Mouse (Mus musculus) limb, embryonic 13.5 days (tissue): ENCODE results near the gene Mgat5b. TPM values are rescaled to one million over a fixed set of nuclear protein-coding genes. Genes with fewer than 3 reads are reported as not detected.
A peak's percentile ranks its signal among the peaks of the same experiment; 100 is the strongest.

Experiments used
- ATAC-seq: fragments of 200-750 bp; cut with Nextera tagmentation; 2 replicates; pipeline ENCODE4 v1.8.0; 2017; ENCODE audit warnings: low read depth, moderate number of reproducible peaks, moderate TSS enrichment; ENCODE audit not compliant: low FRiP score
- H3K27ac ChIP-seq: fragments of 300-500 bp; sonication (generic); 2 replicates; pipeline ENCODE4 v1.5.1; 2015; ENCODE audit warnings: inconsistent platforms, mild to moderate bottlenecking, moderate library complexity
- H3K27me3 ChIP-seq: fragments of 300-500 bp; sonication (generic); 2 replicates; pipeline ENCODE4 v1.6.1; 2015; ENCODE audit warnings: mild to moderate bottlenecking, inconsistent platforms
- H3K36me3 ChIP-seq: fragments of 300-500 bp; sonication (generic); 2 replicates; pipeline ENCODE4 v1.6.1; 2015; ENCODE audit warnings: inconsistent platforms, mild to moderate bottlenecking, moderate library complexity
- H3K4me1 ChIP-seq: fragments of 300-500 bp; sonication (generic); 2 replicates; pipeline ENCODE4 v1.6.1; 2015; ENCODE audit warnings: inconsistent platforms
- H3K4me2 ChIP-seq: fragments of 300-500 bp; sonication (generic); replicated peaks from 2 replicates; pipeline ENCODE4 v1.6.1; 2015; ENCODE audit warnings: inconsistent platforms, mild to moderate bottlenecking, moderate library complexity
- H3K4me3 ChIP-seq: fragments of 300-500 bp; sonication (generic); 2 replicates; pipeline ENCODE4 v1.5.1; 2015; ENCODE audit warnings: moderate library complexity, mild to moderate bottlenecking, inconsistent platforms
- H3K9ac ChIP-seq: fragments of 300-500 bp; sonication (generic); 2 replicates; pipeline ENCODE4 v1.6.1; 2015; ENCODE audit warnings: mild to moderate bottlenecking, inconsistent platforms
- H3K9me3 ChIP-seq: fragments of 300-500 bp; sonication (generic); 2 replicates; pipeline ENCODE4 v1.6.1; 2016; ENCODE audit warnings: inconsistent platforms
- WGBS: fragments of 180-500 bp; shearing (Covaris S2); methylation state at CpG from one replicate; pipeline ENCODE4 v1.1.7; 2015; 5-methylcytosine and 5-hydroxymethylcytosine counted together
- polyA plus RNA-seq: library from polyadenylated mRNA; unstranded; fragments of >200 nt; fragmentation: Nextera tagmentation; extraction: Ambion mirVana; gene quantifications from 2 replicates; pipeline ENCODE4 v1.2.1, GENCODE M21; 2015

The Mgat5b gene
- polyA plus RNA-seq, 1 experiment from 2014 or later, result 1.7 TPM

GRCm38 (mm10) chr11:116990231-116990630 lies 71.6 kb downstream of the Mgat5b start:
- H3K27me3 ChIP-seq, result peaks cover 28% of the 10 kb centered on the region
- no peak overlapping the region for H3K4me2 ChIP-seq
- H3K27ac ChIP-seq, result no peak overlapping the region
- H3K4me1 ChIP-seq, result peaks cover 7% of the 10 kb centered on the region
- no peak for ATAC-seq
- 62% methylated on average over 7 of the region's 7 CpGs for WGBS
- no peak overlapping the region for H3K4me3 ChIP-seq
- H3K9ac ChIP-seq, result no peak overlapping the region
- no peaks in the 10 kb centered on the region for H3K9me3 ChIP-seq
- no peaks in the 10 kb centered on the region for H3K36me3 ChIP-seq

- no peak overlapping the region for H3K4me3 ChIP-seq
- ATAC-seq, result no peak
- H3K27ac ChIP-seq, result no peak overlapping the region
- H3K9me3 ChIP-seq, result no peaks in the 10 kb centered on the region
- WGBS, result 59% methylated on average over 8 of the region's 8 CpGs
- H3K9ac ChIP-seq, result no peak overlapping the region
- H3K27me3 ChIP-seq, result peaks cover 37% of the 10 kb centered on the region
- H3K4me2 ChIP-seq, result no peak overlapping the region
- no peaks in the 10 kb centered on the region for H3K36me3 ChIP-seq
- H3K4me1 ChIP-seq, result peaks cover 7% of the 10 kb centered on the region
These were observed 72.7 kb downstream of the Mgat5b start for GRCm38 (mm10) chr11:116991410-116991809.

- Histone ChIP-seq H3K27me3 (peaks cover 42% of the 10 kb centered on the region), H3K4me2 (no peak overlapping the region), H3K4me3 (no peak overlapping the region), H3K4me1 (peaks cover 7% of the 10 kb centered on the region), H3K9me3 (no peaks in the 10 kb centered on the region), H3K9ac (no peak overlapping the region), H3K27ac (no peak overlapping the region), H3K36me3 (no peaks in the 10 kb centered on the region)
- WGBS, result 58% methylated on average over 6 of the region's 6 CpGs
- ATAC-seq, result no peak
These were observed 73.3 kb downstream of the Mgat5b start for GRCm38 (mm10) chr11:116991964-116992363.

GRCm38 (mm10) chr11:116994095-116994582 lies 75.5 kb downstream of the Mgat5b start:
- H3K4me1 ChIP-seq, result no peaks in the 10 kb centered on the region
- H3K27ac ChIP-seq, result no peak overlapping the region
- H3K4me3 ChIP-seq, result 0 out of 2 replicates have a peak overlapping the region, but pooled peaks have one; percentile 4
- ATAC-seq, result no peak
- H3K9ac ChIP-seq, result no peak overlapping the region
- peaks cover 47% of the 10 kb centered on the region for H3K27me3 ChIP-seq
- no peaks in the 10 kb centered on the region for H3K9me3 ChIP-seq
- H3K4me2 ChIP-seq, result peak overlapping the region; percentile 41
- no peaks in the 10 kb centered on the region for H3K36me3 ChIP-seq
- WGBS, result 4% methylated on average over 18 of the region's 18 CpGs

- Histone ChIP-seq H3K36me3 (no peaks in the 10 kb centered on the region), H3K27me3 (peaks cover 51% of the 10 kb centered on the region), H3K4me2 (no peak overlapping the region), H3K4me3 (no peak overlapping the region), H3K9ac (no peak overlapping the region), H3K9me3 (no peaks in the 10 kb centered on the region), H3K4me1 (no peaks in the 10 kb centered on the region), H3K27ac (no peak overlapping the region)
- no peak for ATAC-seq
- WGBS, result 33% methylated on average over 3 of the region's 3 CpGs
These were observed 78.3 kb downstream of the Mgat5b start for GRCm38 (mm10) chr11:116996976-116997375.

GRCm38 (mm10) chr11:116998935-116999334 lies 80.3 kb downstream of the Mgat5b start:
- Histone ChIP-seq H3K4me1 (peaks cover 9% of the 10 kb centered on the region), H3K4me3 (no peak overlapping the region), H3K9ac (no peak overlapping the region), H3K4me2 (no peak overlapping the region), H3K27ac (no peak overlapping the region), H3K36me3 (no peaks in the 10 kb centered on the region), H3K27me3 (peaks cover 48% of the 10 kb centered on the region), H3K9me3 (no peaks in the 10 kb centered on the region)
- 91% methylated on average over 5 of the region's 5 CpGs for WGBS
- no peak for ATAC-seq

GRCm38 (mm10) chr11:117000219-117000618 lies 81.6 kb downstream of the Mgat5b start:
- H3K27ac ChIP-seq, result no peak overlapping the region
- H3K9me3 ChIP-seq, result no peaks in the 10 kb centered on the region
- H3K36me3 ChIP-seq, result no peaks in the 10 kb centered on the region
- no peak overlapping the region for H3K9ac ChIP-seq
- H3K4me3 ChIP-seq, result no peak overlapping the region
- peaks cover 19% of the 10 kb centered on the region for H3K4me1 ChIP-seq
- WGBS, result 16% methylated on average over 3 of the region's 3 CpGs
- peaks cover 45% of the 10 kb centered on the region for H3K27me3 ChIP-seq
- H3K4me2 ChIP-seq, result no peak overlapping the region
- ATAC-seq, result no peak

GRCm38 (mm10) chr11:117001789-117002188 lies 83.1 kb downstream of the Mgat5b start:
- no peaks in the 10 kb centered on the region for H3K36me3 ChIP-seq
- WGBS, result 47% methylated on average over 4 of the region's 4 CpGs
- H3K27me3 ChIP-seq, result peaks cover 44% of the 10 kb centered on the region
- H3K4me2 ChIP-seq, result no peak overlapping the region
- no peak overlapping the region for H3K4me3 ChIP-seq
- H3K9ac ChIP-seq, result no peak overlapping the region
- no peaks in the 10 kb centered on the region for H3K9me3 ChIP-seq
- no peak overlapping the region for H3K27ac ChIP-seq
- H3K4me1 ChIP-seq, result peaks cover 19% of the 10 kb centered on the region
- no peak for ATAC-seq

- H3K4me2 ChIP-seq, result no peak overlapping the region
- no peak overlapping the region for H3K9ac ChIP-seq
- 59% methylated on average over 9 of the region's 9 CpGs for WGBS
- H3K4me3 ChIP-seq, result no peak overlapping the region
- no peak for ATAC-seq
- peaks cover 27% of the 10 kb centered on the region for H3K4me1 ChIP-seq
- no peaks in the 10 kb centered on the region for H3K9me3 ChIP-seq
- no peaks in the 10 kb centered on the region for H3K36me3 ChIP-seq
- H3K27me3 ChIP-seq, result peaks cover 38% of the 10 kb centered on the region
- no peak overlapping the region for H3K27ac ChIP-seq
These were observed 84.8 kb downstream of the Mgat5b start for GRCm38 (mm10) chr11:117003503-117003902.

- Histone ChIP-seq H3K4me1 (peaks cover 28% of the 10 kb centered on the region), H3K9me3 (no peaks in the 10 kb centered on the region), H3K9ac (no peak overlapping the region), H3K36me3 (no peaks in the 10 kb centered on the region), H3K4me3 (no peak overlapping the region), H3K4me2 (no peak overlapping the region), H3K27ac (no peak overlapping the region), H3K27me3 (peaks cover 38% of the 10 kb centered on the region)
- ATAC-seq, result no peak
- 16% methylated on average over 9 of the region's 9 CpGs for WGBS
These were observed 85.6 kb downstream of the Mgat5b start for GRCm38 (mm10) chr11:117004277-117004676.

- Histone ChIP-seq H3K4me1 (peaks cover 22% of the 10 kb centered on the region), H3K27me3 (peaks cover 4% of the 10 kb centered on the region; the same call in 1 of the 2 replicates), H3K9ac (no peak overlapping the region), H3K9me3 (no peaks in the 10 kb centered on the region), H3K4me3 (no peak overlapping the region), H3K4me2 (no peak overlapping the region), H3K36me3 (no peaks in the 10 kb centered on the region), H3K27ac (no peak overlapping the region)
- no peak; the same call in 1 of the 2 replicates for ATAC-seq
- 38% methylated on average over 4 of the region's 4 CpGs for WGBS
These were observed 98.8 kb downstream of the Mgat5b start for GRCm38 (mm10) chr11:117017462-117017861.

- Histone ChIP-seq H3K27ac (no peak overlapping the region), H3K4me2 (peak overlapping the region; percentile 50), H3K9ac (0 out of 2 replicates have a peak overlapping the region, but pooled peaks have one; percentile 4), H3K36me3 (no peaks in the 10 kb centered on the region), H3K4me3 (peak overlapping the region; percentile 10; the same call in 1 of the 2 replicates), H3K4me1 (peaks cover 22% of the 10 kb centered on the region), H3K9me3 (peaks cover 3% of the 10 kb centered on the region; the same call in 1 of the 2 replicates), H3K27me3 (peaks cover 4% of the 10 kb centered on the region; the same call in 1 of the 2 replicates)
- WGBS, result 6% methylated on average over 8 of the region's 8 CpGs
- ATAC-seq, result peak; percentile 72
These were observed 99.7 kb downstream of the Mgat5b start for GRCm38 (mm10) chr11:117018410-117018809.

GRCm38 (mm10) chr11:117021026-117021425 lies 102.4 kb downstream of the Mgat5b start:
- no peak overlapping the region for H3K27ac ChIP-seq
- H3K4me2 ChIP-seq, result no peak overlapping the region
- peaks cover 8% of the 10 kb centered on the region; the same call in 1 of the 2 replicates for H3K9me3 ChIP-seq
- no peaks in the 10 kb centered on the region for H3K36me3 ChIP-seq
- H3K4me1 ChIP-seq, result peaks cover 22% of the 10 kb centered on the region
- no peak overlapping the region for H3K9ac ChIP-seq
- no peak for ATAC-seq
- 76% methylated on average over 2 of the region's 2 CpGs for WGBS
- no peak overlapping the region for H3K4me3 ChIP-seq
- peaks cover 4% of the 10 kb centered on the region; the same call in 1 of the 2 replicates for H3K27me3 ChIP-seq
